Mouse (Mus musculus): ENCODE measurements around the gene Tcp11.

DNA sequence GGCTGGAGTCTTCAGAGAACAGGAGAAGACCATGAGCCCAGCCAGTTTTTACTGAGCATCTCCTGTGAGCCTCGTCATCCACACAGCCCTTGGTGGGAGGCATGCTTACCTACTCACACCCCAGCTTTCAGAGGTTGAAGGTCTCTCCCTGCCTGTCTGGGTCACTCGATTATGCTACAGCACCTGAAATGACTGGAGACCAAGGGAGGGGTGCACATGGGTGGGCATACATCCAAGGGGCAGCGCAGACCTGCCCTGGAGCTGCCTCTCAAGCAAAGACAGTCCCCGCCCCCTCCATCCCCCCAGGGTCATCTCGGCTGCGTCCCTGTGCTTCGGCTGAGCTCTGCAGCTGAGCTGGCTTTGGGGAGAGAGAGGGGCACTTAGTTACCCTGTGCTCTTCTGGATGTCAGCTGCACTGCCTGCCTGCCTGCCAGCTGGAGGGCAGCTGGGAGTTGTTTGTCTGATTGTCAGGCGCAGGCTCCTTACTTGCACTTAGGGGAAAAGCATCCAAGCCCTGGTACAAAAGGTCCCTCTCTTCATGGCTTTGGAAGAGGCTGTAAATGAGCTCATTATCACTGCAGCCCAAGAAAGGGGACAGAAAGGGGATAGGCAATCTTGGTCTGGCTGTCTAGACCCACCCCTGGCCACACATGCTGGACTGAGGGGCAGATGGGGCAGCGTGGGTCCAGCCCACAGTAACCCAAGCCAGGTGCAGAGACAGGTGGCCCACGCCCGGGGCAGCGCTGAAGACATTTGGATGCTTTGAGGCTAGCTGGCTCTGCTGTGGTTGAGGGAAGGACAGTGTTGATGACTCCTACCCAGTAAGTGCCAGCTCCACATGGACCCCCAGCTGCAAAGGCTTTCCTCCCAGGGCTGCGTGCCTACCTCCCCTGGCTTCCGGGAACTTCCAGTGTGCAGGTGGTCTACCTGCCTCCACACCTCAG is 43.4 kb downstream of the Tcp11 start:
- TF ChIP-seq POLR2A (IDR thresholded peaks at IDR 0.05; ENCODE audit: borderline replicate concordance, low read depth, low read length) (no peak), CTCF (IDR thresholded peaks at IDR 0.05; ENCODE audit: low read depth, low read length) (no peak)

All from bone marrow macrophage, adult 2 months (primary cell).